Mouse (Mus musculus): ENCODE results near the gene Gm10720.
"Not testable (repeated sequence)": the region's sequence is repeated elsewhere in the genome, so short reads cannot be mapped to it uniquely, and the experiment has no call there.

GRCm38 (mm10) chr9:3029276-3030000 lies 14.0 kb downstream of the Gm10720 start:
- not testable (repeated sequence) for TF ChIP-seq CTCF (IDR thresholded peaks at IDR 0.05; ENCODE audit: low read depth, low read length); POLR2A (IDR thresholded peaks at IDR 0.05; ENCODE audit: borderline replicate concordance, low read depth, low read length)
